Mouse (Mus musculus): Measurements from ENCODE around the gene Phlda2.
"Not testable (repeated sequence)": the region's sequence is repeated elsewhere in the genome, so short reads cannot be mapped to it uniquely, and the experiment has no call there.

The Phlda2 gene

DNA sequence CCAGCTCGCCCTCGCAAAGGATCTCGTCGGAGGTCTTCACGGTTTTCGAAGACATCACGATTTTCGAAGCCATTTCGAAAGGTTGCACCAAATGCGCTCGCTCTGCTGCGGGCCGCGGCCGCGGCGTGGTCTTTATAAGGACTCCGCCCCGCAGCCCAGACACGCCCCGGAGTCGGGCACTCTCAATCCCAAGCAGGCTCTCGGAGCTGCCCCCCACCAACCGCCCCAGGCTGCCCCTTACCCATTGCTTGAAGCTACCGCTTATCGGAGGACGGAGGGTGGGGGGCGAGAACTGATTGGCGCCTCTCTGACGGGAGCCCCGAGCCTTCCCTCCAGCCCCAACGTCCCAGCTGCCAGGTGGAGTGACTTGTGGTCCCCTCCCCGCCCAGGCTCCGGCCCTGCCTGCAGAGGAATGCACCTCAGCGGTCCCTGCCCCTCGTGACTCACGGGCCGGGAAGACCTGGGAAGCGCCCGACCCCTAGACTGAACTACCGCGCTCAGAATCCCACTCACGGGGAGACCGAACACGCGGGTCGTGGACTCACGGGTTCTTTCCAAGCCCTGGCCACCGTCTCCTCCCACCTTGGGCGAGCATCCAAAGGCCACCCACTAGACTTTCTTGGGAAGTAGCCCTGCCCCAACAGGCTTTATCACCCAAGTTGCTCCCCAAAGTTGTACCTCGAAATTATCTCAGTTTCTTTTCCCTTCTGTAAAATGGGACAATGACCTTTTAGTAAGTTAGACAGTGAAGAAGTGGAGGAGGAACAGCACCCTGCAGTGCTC, at the start of gene Phlda2:
Phlda2 (minus strand) TSS at position 733 of the 783 bp plus-strand sequence.
- no peak for DNase-seq (ENCODE audit: low spot score)

GRCm38 (mm10) chr7:143549588-143550220, 46.8 kb upstream of the Phlda2 start:
- DNase-seq (ENCODE audit: low spot score) = peak; percentile 14

- DNase-seq (ENCODE audit: low spot score) = peak; percentile 100
Measured at GRCm38 (mm10) chr7:143548976-143549457, 46.1 kb upstream of the Phlda2 start, which contains the start of gene Nap1l4. Nap1l4 (minus strand) TSS chr7:143549106.

- peak; percentile 45 for DNase-seq (ENCODE audit: low spot score)
Measured at GRCm38 (mm10) chr7:143548231-143548961, 45.4 kb upstream of the Phlda2 start.

DNA sequence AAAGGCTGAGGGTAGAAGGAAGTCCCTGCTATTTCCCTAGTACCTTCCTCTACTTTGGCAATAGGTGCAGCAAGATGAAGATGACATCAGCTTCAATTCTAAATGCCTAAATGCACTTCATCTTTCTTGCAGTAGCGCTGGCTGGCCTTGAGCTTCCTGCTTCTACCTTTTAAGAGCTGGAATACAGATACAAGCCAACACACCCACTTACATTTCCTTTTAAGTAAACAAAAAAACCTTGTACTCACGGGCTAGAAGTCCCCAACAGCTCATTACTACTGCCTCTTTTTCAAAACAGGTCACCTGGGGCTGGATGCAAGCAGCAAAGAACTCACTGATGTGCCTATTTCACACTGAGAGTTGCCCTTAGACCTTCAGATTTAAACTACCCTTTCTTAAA, 43.6 kb upstream of the Phlda2 start:
- DNase-seq (ENCODE audit: low spot score) = no peak

DNA sequence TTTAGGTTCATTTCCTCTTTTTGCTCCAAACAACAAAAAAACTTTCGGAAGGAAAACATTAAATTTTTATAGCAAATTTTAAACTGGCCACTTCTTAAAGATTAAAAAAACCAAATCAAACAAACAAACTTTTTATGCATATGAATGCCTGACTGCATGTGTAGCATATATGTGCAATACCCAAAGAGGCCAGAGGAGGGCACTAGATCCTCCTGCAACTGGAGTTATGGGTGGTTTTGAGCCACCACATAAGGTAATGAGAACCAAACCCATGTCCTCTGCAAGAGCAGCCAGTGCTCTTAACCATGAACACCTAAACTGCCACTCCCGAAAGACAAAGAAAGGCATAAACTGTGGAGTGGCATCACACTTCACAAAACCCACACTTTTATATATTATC, 41.4 kb upstream of the Phlda2 start:
- peak; percentile 23 for DNase-seq (ENCODE audit: low spot score)

GRCm38 (mm10) chr7:143538671-143539070, 35.7 kb upstream of the Phlda2 start:
- no peak for DNase-seq (ENCODE audit: low spot score)

GRCm38 (mm10) chr7:143538229-143538628, 35.3 kb upstream of the Phlda2 start:
- DNase-seq (ENCODE audit: low spot score) = not testable (repeated sequence)

GRCm38 (mm10) chr7:143536251-143536650, 33.3 kb upstream of the Phlda2 start:
- no peak for DNase-seq (ENCODE audit: low spot score)

DNA sequence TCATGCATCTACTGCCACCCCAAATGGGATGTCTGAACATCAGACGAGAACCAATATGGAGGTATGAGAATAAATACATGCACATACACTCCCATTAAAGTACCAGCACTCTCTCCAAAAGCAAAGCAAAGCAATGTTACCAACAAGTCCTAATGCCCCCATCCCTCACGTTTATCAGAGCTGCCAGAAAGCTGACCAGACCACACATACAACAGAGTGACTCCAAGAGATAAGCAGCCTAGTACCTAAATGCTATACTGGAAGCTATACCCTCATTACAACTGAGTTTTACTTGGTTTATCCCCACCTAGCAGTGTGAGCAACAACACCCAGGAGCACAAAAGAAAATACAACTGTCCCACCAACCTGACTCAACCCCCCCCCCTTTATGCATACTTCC, 30.3 kb upstream of the Phlda2 start:
- no peak for DNase-seq (ENCODE audit: low spot score)

DNA sequence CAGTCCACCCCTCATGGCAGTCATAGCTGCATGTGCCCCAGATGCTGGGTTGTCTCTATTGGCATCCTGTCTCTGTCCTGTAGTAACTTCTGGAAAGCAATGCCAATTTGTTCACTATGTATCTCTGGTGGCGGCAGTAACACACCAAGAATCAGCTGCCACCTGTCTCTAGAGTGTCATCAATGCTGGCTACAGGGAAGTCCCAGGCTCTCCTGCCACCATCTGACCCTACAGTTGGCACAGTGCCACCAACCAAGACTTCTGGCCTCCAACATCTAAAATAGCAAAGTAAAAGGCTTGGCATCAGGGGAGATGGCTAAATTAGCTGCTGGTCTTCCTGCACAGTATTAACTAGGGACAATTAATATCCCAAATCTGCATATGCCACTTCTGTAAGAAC, 29.5 kb upstream of the Phlda2 start:
- no peak for DNase-seq (ENCODE audit: low spot score)

- DNase-seq (ENCODE audit: low spot score) = no peak
Measured at GRCm38 (mm10) chr7:143519333-143519732, 16.4 kb upstream of the Phlda2 start.

- no peak for DNase-seq (ENCODE audit: low spot score)
Measured at GRCm38 (mm10) chr7:143514416-143514768, 11.4 kb upstream of the Phlda2 start.

DNA sequence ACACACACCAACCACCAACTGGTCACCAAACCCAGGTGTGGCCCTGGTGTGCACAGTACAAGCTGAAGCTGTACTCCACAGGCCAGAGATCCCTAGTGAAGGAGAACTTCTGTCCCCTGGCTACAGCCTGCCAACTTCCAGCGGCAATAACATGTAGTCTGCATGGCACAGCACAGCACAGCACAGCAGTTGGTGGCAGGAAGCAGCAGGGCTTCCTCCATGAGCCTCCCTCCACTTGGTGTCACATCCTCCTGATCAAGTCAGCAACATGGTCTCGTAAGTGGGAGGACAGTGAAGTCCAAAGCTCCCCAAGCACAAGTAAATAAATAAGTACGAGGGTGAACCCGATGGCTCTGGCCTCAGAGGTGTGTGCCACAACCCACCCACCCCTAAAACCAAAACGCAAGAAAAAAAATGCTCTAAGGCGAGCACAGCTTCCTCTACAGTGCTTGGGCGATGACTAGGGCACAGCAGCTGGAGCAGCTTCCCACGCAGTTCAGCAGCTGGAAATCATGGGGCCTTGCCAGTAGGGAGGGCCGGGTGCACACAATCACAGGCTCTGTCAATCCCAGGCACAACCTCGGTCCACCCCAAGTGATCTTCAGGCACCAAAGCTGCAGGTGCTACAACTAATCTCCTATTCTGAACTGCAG, 10.9 kb upstream of the Phlda2 start:
- peak; percentile 47 for DNase-seq (ENCODE audit: low spot score)

- no peak for DNase-seq (ENCODE audit: low spot score)
Measured at GRCm38 (mm10) chr7:143511335-143511712, 8.4 kb upstream of the Phlda2 start.

DNA sequence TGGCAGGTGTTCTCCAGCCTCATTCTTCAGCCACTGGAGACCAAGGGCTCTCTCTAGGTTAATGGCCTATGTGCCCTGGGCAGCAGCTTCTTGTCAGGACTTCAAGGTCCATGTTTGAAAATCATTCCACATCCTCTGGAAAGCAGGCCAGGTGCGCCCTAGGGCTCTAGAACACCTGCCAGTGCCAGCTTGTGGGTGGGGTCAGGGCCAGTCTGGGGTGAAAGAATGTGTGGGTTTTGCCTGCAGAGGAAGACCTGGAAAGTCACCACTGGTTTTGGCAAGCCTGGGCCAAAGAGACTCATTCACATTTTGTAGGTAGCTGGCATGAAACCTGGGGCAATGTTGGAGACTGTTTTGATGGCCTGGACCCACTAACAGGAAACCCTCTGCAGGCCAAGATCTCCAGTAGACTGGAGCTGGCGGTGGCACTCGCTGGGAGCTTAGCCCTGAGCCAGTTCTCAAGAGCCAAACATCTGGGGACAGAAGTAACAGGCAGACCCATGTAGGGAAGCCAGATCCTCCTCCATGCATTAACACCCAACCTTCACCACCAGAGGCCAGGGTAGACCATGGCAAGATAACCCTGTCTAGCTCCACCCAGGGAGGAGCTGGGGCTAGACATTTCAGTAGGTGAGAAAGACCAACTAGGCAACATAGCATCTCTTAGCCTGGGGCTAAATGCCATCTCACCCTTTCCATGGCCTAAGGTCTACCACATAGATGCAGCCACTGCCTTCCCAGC, 7.8 kb upstream of the Phlda2 start:
- DNase-seq (ENCODE audit: low spot score) = no peak

DNA sequence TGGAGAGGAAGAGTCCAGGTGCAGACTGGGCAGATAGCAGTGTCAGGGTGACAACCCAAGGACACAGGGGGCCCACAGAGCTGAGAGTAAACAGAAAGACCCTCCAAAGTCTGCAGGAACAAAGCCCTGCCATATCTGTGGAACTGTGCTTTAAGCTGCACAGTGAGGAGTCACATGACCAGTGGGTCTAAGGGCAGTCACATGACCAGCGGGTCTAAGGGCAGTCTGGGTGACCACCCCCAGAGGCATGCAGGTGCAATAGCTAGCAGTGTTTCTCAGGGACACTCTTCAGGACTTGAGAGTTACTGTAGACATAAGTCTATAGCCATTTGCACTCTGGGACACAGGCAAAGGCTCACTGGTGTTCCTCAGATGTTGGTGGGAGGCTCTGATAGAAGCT, 6.6 kb upstream of the Phlda2 start:
- no peak for DNase-seq (ENCODE audit: low spot score)

DNA sequence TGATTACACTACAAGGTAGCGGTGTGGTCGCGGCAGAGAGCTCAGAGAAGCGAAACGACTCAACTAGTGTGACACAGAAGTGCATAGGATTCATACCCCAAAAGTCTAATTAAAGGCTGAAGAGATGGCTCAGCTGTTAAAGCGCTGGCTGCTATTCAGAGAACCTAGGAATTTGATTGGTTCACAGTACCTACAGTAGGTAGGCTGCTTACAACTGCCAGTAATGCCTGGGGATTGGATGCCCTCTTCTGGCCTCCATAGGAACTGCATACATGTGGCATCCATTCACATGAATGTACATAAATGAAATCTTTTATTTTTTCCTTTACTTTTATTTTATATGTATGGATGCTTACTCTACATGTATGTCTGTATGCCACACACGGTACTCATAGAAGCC, 3.7 kb upstream of the Phlda2 start:
- DNase-seq (ENCODE audit: low spot score) = peak; percentile 42

GRCm38 (mm10) chr7:143506271-143506670, 3.3 kb upstream of the Phlda2 start:
- no peak for DNase-seq (ENCODE audit: low spot score)

GRCm38 (mm10) chr7:143505823-143506222, 2.9 kb upstream of the Phlda2 start:
- DNase-seq (ENCODE audit: low spot score) = peak; percentile 78

- no peak for DNase-seq (ENCODE audit: low spot score)
Measured at GRCm38 (mm10) chr7:143505411-143505810, 2.5 kb upstream of the Phlda2 start.

DNA sequence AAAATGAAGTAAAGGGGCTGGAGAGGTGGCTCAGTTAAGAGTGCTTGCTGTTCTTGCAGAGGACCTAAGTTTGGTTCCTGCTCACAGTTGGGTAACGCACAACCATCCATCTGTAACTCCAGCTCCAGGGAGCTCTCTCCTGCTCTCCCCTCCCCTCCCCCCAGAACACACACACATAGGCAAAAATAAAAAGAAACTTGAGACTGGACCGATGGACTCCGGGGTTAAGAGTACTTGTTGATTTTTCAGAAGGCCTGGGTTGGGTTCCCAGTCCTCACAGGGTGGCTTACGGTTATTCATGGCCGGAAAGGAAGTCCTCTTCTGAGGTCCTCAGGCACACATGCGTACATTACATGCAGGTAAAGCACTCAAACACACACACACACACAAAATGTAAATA, 976 bp upstream of the Phlda2 start:
- DNase-seq (ENCODE audit: low spot score) = no peak
